Mouse (Mus musculus) liver, postnatal 0 days (tissue): ENCODE data around the gene Vmn1r121. TPM values are rescaled to one million over a fixed set of nuclear protein-coding genes. Genes with fewer than 3 reads are reported as not detected.
"Not testable (repeated sequence)": the region's sequence is repeated elsewhere in the genome, so short reads cannot be mapped to it uniquely, and the experiment has no call there.

ENCODE experiments used
- ATAC-seq: fragments of 200-750 bp; cut with Nextera tagmentation; 2 replicates; pipeline ENCODE4 v1.8.0; 2017; ENCODE audit warnings: mild to moderate bottlenecking, moderate library complexity
- DNase-seq: peaks from one replicate; pipeline ENCODE4 v3.0.0-alpha.2; 2016
- H3K27ac ChIP-seq: fragments of 300-500 bp; sonication (generic); 2 replicates; pipeline ENCODE4 v1.5.1; 2014; ENCODE audit warnings: antibody characterized with exemption, moderate library complexity, mild to moderate bottlenecking, low read depth
- H3K27me3 ChIP-seq: fragments of 300-500 bp; sonication (generic); 2 replicates; pipeline ENCODE4 v1.6.1; 2014; ENCODE audit warnings: low read length, control low read depth, mixed read lengths; ENCODE audit not compliant: insufficient read depth
- H3K36me3 ChIP-seq: fragments of 300-500 bp; sonication (generic); replicated peaks from 2 replicates; pipeline ENCODE4 v1.6.1; 2014; ENCODE audit warnings: mild to moderate bottlenecking, control low read depth, low read length, moderate library complexity, mixed read lengths; ENCODE audit not compliant: insufficient read depth
- H3K4me1 ChIP-seq: fragments of 300-500 bp; sonication (generic); 2 replicates; pipeline ENCODE4 v1.6.1; 2014; ENCODE audit warnings: antibody characterized with exemption, mild to moderate bottlenecking, control low read depth; ENCODE audit not compliant: insufficient read depth
- H3K4me2 ChIP-seq: fragments of 300-500 bp; sonication (generic); 2 replicates; pipeline ENCODE4 v1.6.1; 2014; ENCODE audit warnings: low read depth, mild to moderate bottlenecking, low read length, moderate library complexity, mixed read lengths
- H3K4me3 ChIP-seq: fragments of 300-500 bp; sonication (generic); 2 replicates; pipeline ENCODE4 v1.5.1; 2014; ENCODE audit warnings: low read depth, low read length
- H3K9ac ChIP-seq: fragments of 300-500 bp; sonication (generic); replicated peaks from 2 replicates; pipeline ENCODE4 v1.6.1; 2014; ENCODE audit warnings: mild to moderate bottlenecking, moderate library complexity
- H3K9me3 ChIP-seq: fragments of 300-500 bp; sonication (generic); 2 replicates; pipeline ENCODE4 v1.6.1; 2016; ENCODE audit warnings: mild to moderate bottlenecking, control low read depth, low read length, mixed read lengths
- WGBS: fragments of 180-500 bp; shearing (Covaris S2); extraction: QIAGEN DNeasy Blood & Tissue Kit; methylation state at CpG from one replicate; pipeline ENCODE4 v1.1.7; 2014; ENCODE audit not compliant: insufficient replicate concordance; 5-methylcytosine and 5-hydroxymethylcytosine counted together
- polyA plus RNA-seq: library from polyadenylated mRNA; unstranded; fragments of >200 nt; fragmentation: Nextera tagmentation; extraction: Ambion mirVana; gene quantifications from 2 replicates; pipeline ENCODE4 v1.2.1, GENCODE M21; 2015

Vmn1r121 gene
- not detected in 2 replicates for polyA plus RNA-seq

DNA sequence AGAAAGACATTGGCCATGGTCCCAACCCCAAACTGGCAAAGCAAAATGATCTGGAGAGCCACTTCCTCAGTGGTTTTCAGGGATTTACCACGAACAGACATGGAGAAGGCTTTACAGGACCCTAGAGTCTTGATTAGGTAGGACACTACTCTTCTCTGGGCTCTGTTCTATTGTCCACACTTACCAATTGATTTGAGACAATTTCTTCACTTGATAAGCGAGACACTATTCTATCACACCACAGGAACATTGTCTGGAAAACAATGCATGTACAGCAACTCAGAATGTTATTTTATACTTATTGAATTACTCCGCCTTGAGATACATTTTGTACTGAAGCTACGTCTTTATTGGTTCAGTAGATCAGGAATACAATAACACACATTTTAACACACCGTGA lies at the start of gene Vmn1r121:
Gene Vmn1r121 (minus strand): TSS at position 101 of the 400 bp plus-strand sequence.
- not testable (repeated sequence) for ATAC-seq, H3K9me3 ChIP-seq, H3K27ac ChIP-seq, DNase-seq, H3K27me3 ChIP-seq, H3K9ac ChIP-seq, H3K4me3 ChIP-seq, H3K4me2 ChIP-seq, H3K36me3 ChIP-seq, H3K4me1 ChIP-seq
- 56% methylated on average over 4 of the region's 5 CpGs for WGBS

DNA sequence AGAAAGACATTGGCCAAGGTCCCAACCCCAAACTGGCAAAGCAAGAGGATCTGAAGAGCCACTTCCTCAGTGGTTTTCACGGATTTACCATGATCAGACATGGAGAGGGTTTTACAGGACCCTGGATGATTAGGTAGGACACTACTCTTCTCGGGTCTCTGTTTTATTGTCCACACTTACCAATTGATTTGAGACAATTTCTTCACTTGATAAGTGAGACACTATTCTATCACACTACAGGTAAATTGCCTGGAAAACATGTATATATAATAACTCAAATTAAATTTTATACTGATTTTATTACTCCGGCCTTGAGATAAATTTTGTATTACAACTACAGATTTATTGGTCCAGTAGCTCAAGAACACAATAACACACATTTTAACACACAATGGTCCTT lies 35.7 kb upstream of the Vmn1r121 start, which contains the start of gene Vmn1r122:
Gene Vmn1r122 (minus strand): TSS at position 101 of the 400 bp plus-strand sequence.
- not testable (repeated sequence) for ATAC-seq, H3K36me3 ChIP-seq, H3K4me3 ChIP-seq, H3K9me3 ChIP-seq, H3K9ac ChIP-seq, H3K27ac ChIP-seq, H3K4me2 ChIP-seq, H3K27me3 ChIP-seq, DNase-seq, H3K4me1 ChIP-seq
- 56% methylated on average over 2 of the region's 3 CpGs for WGBS

DNA sequence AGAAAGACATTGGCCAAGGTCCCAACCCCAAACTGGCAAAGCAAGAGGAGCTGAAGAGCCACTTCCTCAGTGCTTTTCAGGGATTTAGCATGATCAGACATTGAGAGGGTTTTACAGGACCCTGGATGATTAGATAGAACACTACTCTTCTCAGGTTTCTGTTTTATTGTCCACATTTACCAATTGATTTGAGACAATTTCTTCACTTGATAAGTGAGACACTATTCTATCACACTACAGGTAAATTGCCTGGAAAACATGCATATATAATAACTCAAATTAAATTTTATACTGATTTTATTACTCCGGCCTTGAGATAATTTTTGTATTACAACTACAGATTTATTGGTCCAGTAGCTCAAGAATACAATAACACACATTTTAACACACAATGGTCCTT lies 44.6 kb downstream of the Vmn1r121 start, which contains the start of gene Vmn1r120:
Gene Vmn1r120 (minus strand): TSS at position 101 of the 400 bp plus-strand sequence.
- H3K9me3 ChIP-seq, H3K27me3 ChIP-seq, H3K4me2 ChIP-seq, H3K4me3 ChIP-seq, H3K4me1 ChIP-seq, DNase-seq, H3K27ac ChIP-seq, H3K36me3 ChIP-seq, H3K9ac ChIP-seq, ATAC-seq: not testable (repeated sequence)
- WGBS = 40% methylated on average over 1 of the region's 1 CpGs

Other genes with a start within 250 kb of the Vmn1r121 start
- not detected in 2 replicates for gene Vmn1r116, start 226.3 kb downstream of the Vmn1r121 start, polyA plus RNA-seq
- not detected in 2 replicates for gene Vmn1r117, start 214.4 kb downstream of the Vmn1r121 start, polyA plus RNA-seq
- not detected in 2 replicates for gene Vmn1r118, start 186.2 kb downstream of the Vmn1r121 start, polyA plus RNA-seq
- gene Vmn1r119, start 86.1 kb downstream of the Vmn1r121 start, polyA plus RNA-seq = not detected in 2 replicates
- gene Vmn1r120, start 44.7 kb downstream of the Vmn1r121 start, polyA plus RNA-seq = not detected in 2 replicates
- gene Vmn1r122, start 35.6 kb upstream of the Vmn1r121 start, polyA plus RNA-seq = not detected in 2 replicates
- not detected in 2 replicates for gene Vmn1r123, start 63.7 kb upstream of the Vmn1r121 start, polyA plus RNA-seq
- gene Gm5157, start 91.9 kb upstream of the Vmn1r121 start, polyA plus RNA-seq = not detected in 2 replicates
- gene Vmn1r124, start 162.1 kb upstream of the Vmn1r121 start, polyA plus RNA-seq = not detected in 2 replicates
- gene Vmn1r125, start 173.7 kb upstream of the Vmn1r121 start, polyA plus RNA-seq = not detected in 2 replicates
- gene Vmn1r126, start 203.0 kb upstream of the Vmn1r121 start, polyA plus RNA-seq = not detected in 2 replicates
- gene Vmn1r127, start 221.3 kb upstream of the Vmn1r121 start, polyA plus RNA-seq = not detected in 2 replicates